Mouse (Mus musculus) limb, embryonic 14.5 days (tissue): ENCODE measurements around the gene Frmd8. TPM values are rescaled to one million over a fixed set of nuclear protein-coding genes. Genes with fewer than 3 reads are reported as not detected.
A peak's percentile ranks its signal among the peaks of the same experiment; 100 is the strongest.
"Not testable (repeated sequence)": the region's sequence is repeated elsewhere in the genome, so short reads cannot be mapped to it uniquely, and the experiment has no call there.

Source experiments
- ATAC-seq: fragments of 200-750 bp; cut with Nextera tagmentation; 2 replicates; pipeline ENCODE4 v1.8.0; 2017; ENCODE audit warnings: low read depth, moderate number of reproducible peaks, moderate TSS enrichment; ENCODE audit not compliant: low FRiP score
- DNase-seq: peaks from one replicate; pipeline ENCODE4 v3.0.0-alpha.2; 2015; ENCODE audit warnings: low spot score
- H3K27ac ChIP-seq: fragments of 300-500 bp; sonication (generic); replicated peaks from 2 replicates; pipeline ENCODE4 v1.5.1; 2014; ENCODE audit warnings: low read depth, mild to moderate bottlenecking, low read length, moderate library complexity, mixed read lengths
- H3K27me3 ChIP-seq: fragments of 300-500 bp; sonication (generic); 2 replicates; pipeline ENCODE4 v1.6.1; 2014; ENCODE audit warnings: low read length, mixed read lengths; ENCODE audit not compliant: control insufficient read depth, insufficient read depth
- H3K36me3 ChIP-seq: fragments of 300-500 bp; sonication (generic); 2 replicates; pipeline ENCODE4 v1.6.1; 2014; ENCODE audit warnings: mild to moderate bottlenecking, low read length, moderate library complexity, mixed read lengths; ENCODE audit not compliant: control insufficient read depth, insufficient read depth
- H3K4me1 ChIP-seq: fragments of 300-500 bp; sonication (generic); 2 replicates; pipeline ENCODE4 v1.6.1; 2014; ENCODE audit warnings: antibody characterized with exemption, low read length, mixed read lengths; ENCODE audit not compliant: control insufficient read depth, insufficient read depth
- H3K4me2 ChIP-seq: fragments of 300-500 bp; sonication (generic); replicated peaks from 2 replicates; pipeline ENCODE4 v1.6.1; 2014; ENCODE audit warnings: low read depth, mild to moderate bottlenecking, low read length, moderate library complexity; ENCODE audit not compliant: severe bottlenecking
- H3K4me3 ChIP-seq: fragments of 300-500 bp; sonication (generic); replicated peaks from 2 replicates; pipeline ENCODE4 v1.5.1; 2014; ENCODE audit warnings: low read length
- H3K9ac ChIP-seq: fragments of 300-500 bp; sonication (generic); 2 replicates; pipeline ENCODE4 v1.6.1; 2014; ENCODE audit warnings: mild to moderate bottlenecking, low read depth, low read length, moderate library complexity; ENCODE audit not compliant: severe bottlenecking
- H3K9me3 ChIP-seq: fragments of 300-500 bp; sonication (generic); 2 replicates; pipeline ENCODE4 v1.6.1; 2016; ENCODE audit warnings: low read length; ENCODE audit not compliant: control insufficient read depth
- POLR2A ChIP-seq: fragments of 200-500 bp; IDR thresholded peaks from 2 replicates; pipeline ENCODE4 v1.8.0; 2012; ENCODE audit warnings: inconsistent platforms, mild to moderate bottlenecking, moderate library complexity, borderline replicate concordance; ENCODE audit not compliant: insufficient read depth, insufficient read length; ENCODE audit errors: extremely low read depth
- WGBS: fragments of 180-500 bp; shearing (Covaris S2); extraction: QIAGEN DNeasy Blood & Tissue Kit; methylation state at CpG from one replicate; pipeline ENCODE4 v1.1.7; 2014; 5-methylcytosine and 5-hydroxymethylcytosine counted together
- polyA plus RNA-seq, 2 experiments: library from polyadenylated mRNA; depleted of rRNA in 1 of 2; stranded (reverse) in 1 of 2; unstranded in 1 of 2; fragments of >200 nt; fragmentation: Nextera tagmentation in 1 of 2; extraction: Ambion mirVana in 1 of 2; gene quantifications; 2 replicates each; pipeline versions ENCODE4 v1.2.1 to v1.2.3; 2012 to 2014

The Frmd8 gene
- polyA plus RNA-seq, 2 experiments: 22.7 TPM

DNA sequence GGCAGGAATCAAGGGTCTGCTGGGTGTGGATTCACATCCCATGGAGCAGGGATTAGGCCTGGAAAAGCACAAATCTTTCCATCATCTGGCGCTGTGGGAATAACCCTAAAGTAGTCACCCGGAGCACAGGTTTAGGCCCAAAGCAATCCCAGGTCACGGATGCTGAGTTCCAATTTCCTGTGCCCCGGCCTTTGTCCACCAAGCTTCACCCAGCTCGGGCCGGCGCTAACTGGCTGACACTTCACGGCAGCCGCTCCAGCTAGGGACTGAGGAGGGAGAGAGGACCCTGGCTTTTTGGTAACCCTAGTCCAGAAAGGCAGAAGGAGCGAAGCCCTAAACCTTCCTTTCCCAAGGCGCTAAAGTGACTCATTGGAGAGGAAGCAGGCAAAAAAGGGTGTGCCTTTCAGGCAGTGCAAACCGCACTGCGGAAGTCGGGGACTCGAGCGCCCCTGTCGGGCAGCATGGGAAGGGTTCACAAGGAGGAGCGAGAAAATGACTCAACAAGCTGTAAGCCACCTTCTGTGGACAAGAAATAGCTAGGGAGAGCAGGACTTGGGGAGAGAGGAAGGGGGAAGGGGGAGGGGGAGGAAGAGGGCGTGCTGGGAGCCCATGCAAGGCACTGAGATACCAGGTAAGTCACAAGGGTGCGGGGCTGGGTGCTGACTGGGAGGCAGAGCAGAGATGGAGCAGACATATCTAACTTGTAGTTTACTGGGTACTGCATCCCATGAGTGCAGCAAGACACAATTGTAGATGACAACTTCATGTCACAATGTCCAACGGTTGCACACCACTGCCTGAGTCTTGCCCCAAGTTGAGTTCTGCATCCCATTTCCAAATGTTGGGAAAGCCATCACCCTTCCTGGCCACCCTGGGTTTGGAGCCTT is 57.1 kb downstream of the Frmd8 start:
- Histone ChIP-seq H3K36me3 (no peaks in the 10 kb centered on the region), H3K9me3 (no peaks in the 10 kb centered on the region), H3K9ac (no peak overlapping the region), H3K4me3 (peak overlapping the region; percentile 20), H3K4me1 (peaks cover 25% of the 10 kb centered on the region), H3K4me2 (peak overlapping the region; percentile 44), H3K27ac (peak overlapping the region; percentile 65), H3K27me3 (no peaks in the 10 kb centered on the region)
- DNase-seq (peak; percentile 74), ATAC-seq (peak; percentile 79)
- 16% methylated on average over 21 of the region's 21 CpGs for WGBS
- TF ChIP-seq POLR2A: 0 out of 2 replicates have a peak, but pooled peaks have one; percentile 30

DNA sequence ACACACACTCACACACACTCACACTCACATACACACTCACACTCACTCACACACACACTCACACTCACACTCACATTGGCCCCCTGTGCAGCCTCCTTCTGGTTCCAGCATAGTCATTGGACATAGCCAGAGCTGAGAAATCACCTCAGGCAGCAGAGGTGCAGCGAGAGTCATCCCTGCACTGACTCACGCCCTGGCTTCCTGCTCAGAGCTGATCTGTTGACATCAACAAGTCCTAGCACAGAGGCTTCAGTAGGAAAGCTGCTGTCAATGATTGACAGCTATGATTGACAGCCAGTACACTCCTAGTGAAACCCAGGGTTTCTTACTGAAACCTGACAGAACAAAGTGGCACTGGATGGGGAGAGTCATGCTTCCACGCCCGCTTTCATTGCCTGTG is 59.1 kb downstream of the Frmd8 start:
- ATAC-seq: no peak
- H3K9ac ChIP-seq: no peak overlapping the region
- TF ChIP-seq POLR2A: no peak
- WGBS: 77% methylated on average over 4 of the region's 4 CpGs
- H3K27me3 ChIP-seq: no peaks in the 10 kb centered on the region
- no peak for DNase-seq
- H3K27ac ChIP-seq: no peak overlapping the region
- H3K4me2 ChIP-seq: no peak overlapping the region
- H3K36me3 ChIP-seq: no peaks in the 10 kb centered on the region
- no peaks in the 10 kb centered on the region for H3K9me3 ChIP-seq
- no peak overlapping the region for H3K4me3 ChIP-seq
- H3K4me1 ChIP-seq: peaks cover 35% of the 10 kb centered on the region

DNA sequence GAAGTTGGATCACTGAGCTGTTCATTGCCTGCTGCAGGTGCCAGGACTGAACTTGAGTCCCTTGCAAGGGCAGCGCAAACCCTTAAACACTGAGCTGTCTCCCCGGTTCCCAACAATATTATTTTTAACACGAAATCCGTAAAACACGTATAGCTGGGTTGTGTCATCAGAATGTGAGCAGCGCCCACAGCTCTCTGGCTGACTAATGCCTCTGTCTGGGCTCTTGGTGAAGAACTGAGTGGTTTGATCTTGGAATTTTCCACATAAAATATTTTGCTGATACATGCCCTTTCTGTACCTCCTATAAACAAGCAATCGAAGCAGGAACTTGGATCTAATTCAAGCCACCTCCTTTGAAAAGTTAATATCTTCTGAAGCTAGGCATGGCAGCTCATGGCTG is 60.1 kb downstream of the Frmd8 start:
- Histone ChIP-seq H3K4me3 (no peak overlapping the region), H3K4me1 (peaks cover 44% of the 10 kb centered on the region), H3K9ac (no peak overlapping the region), H3K4me2 (no peak overlapping the region), H3K36me3 (no peaks in the 10 kb centered on the region), H3K27ac (0 out of 2 replicates have a peak overlapping the region, but pooled peaks have one; percentile 26), H3K27me3 (no peaks in the 10 kb centered on the region), H3K9me3 (no peaks in the 10 kb centered on the region)
- no peak for TF ChIP-seq POLR2A
- DNase-seq (no peak), ATAC-seq (no peak)
- 44% methylated on average over 7 of the region's 7 CpGs for WGBS

DNA sequence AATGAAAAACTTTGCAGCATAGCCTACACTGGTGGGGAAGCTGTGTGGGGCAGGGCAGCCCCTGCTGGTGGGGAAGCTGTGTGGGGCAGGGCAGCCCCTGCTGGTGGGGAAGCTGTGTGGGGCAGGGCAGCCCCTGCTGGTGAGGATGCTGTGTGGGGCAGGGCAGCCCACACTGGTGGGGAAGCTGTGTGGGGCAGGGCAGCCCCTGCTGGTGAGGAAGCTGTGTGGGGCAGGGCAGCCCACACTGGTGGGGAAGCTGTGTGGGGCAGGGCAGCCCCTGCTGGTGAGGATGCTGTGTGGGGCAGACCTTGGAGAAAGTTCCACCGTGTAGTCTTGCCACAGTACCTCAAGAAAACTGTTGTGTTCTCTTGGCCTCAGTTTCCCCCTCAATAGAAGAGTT is 61.0 kb downstream of the Frmd8 start:
- not testable (repeated sequence) for H3K9me3 ChIP-seq, H3K36me3 ChIP-seq, H3K27me3 ChIP-seq, H3K9ac ChIP-seq, H3K27ac ChIP-seq, ATAC-seq, H3K4me2 ChIP-seq, DNase-seq, H3K4me3 ChIP-seq
- H3K4me1 ChIP-seq: peaks cover 51% of the 10 kb centered on the region
- WGBS: 10% methylated on average over 1 of the region's 1 CpGs

DNA sequence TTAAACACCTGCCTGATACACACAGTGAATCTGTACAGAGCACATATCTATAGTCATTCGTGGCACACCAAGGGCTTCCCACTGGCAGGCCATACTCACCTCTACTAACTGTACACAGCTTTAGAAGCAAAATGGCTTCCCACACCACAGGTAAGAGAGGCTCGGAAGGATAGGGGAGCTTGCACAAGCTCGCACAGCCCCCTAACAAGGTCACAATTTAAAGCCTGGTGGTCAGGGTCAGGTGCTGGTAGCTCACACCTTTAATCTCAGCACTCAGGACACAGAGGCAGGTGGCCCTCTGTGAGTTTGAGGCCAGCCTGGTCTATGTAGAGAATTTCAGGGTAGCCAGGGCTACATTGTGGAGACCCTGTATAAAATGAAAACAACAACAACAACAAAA is 61.5 kb downstream of the Frmd8 start:
- WGBS: 89% methylated on average over 3 of the region's 3 CpGs
- H3K36me3 ChIP-seq: no peaks in the 10 kb centered on the region
- no peak for TF ChIP-seq POLR2A
- no peak for DNase-seq
- H3K4me3 ChIP-seq: no peak overlapping the region
- H3K27ac ChIP-seq: no peak overlapping the region
- no peak overlapping the region for H3K9ac ChIP-seq
- no peak overlapping the region for H3K4me2 ChIP-seq
- ATAC-seq: no peak
- no peaks in the 10 kb centered on the region for H3K27me3 ChIP-seq
- H3K9me3 ChIP-seq: no peaks in the 10 kb centered on the region
- peaks cover 55% of the 10 kb centered on the region for H3K4me1 ChIP-seq
